Mouse (Mus musculus) macrophage (primary cell): Measurements from ENCODE around the gene Npnt. TPM values are rescaled to one million over a fixed set of nuclear protein-coding genes. Genes with fewer than 3 reads are reported as not detected.

Experiments
- H3K27ac ChIP-seq: fragments of 350-480 bp; formaldehyde crosslinking; 2 replicates; pipeline ENCODE4 v1.9.0; 2021
- H3K36me3 ChIP-seq: fragments of 350-480 bp; formaldehyde crosslinking; 2 replicates; pipeline ENCODE4 v1.9.0; 2021; ENCODE audit errors: inconsistent target
- H3K4me3 ChIP-seq: fragments of 350-480 bp; formaldehyde crosslinking; 2 replicates; pipeline ENCODE4 v1.9.0; 2021; ENCODE audit errors: inconsistent target
- H3K79me2 ChIP-seq: fragments of 350-480 bp; formaldehyde crosslinking; 2 replicates; pipeline ENCODE4 v1.9.0; 2021; ENCODE audit errors: inconsistent target
- WGBS: methylation state at CpG from one replicate; pipeline ENCODE4 v1.1.7; 2026; ENCODE audit warnings: inconsistent platforms; ENCODE audit not compliant: missing documents; 5-methylcytosine and 5-hydroxymethylcytosine counted together
- polyA plus RNA-seq: library from polyadenylated mRNA; stranded (reverse); fragments of 250-400 nt; gene quantifications from 3 replicates; pipeline ENCODE4 v1.2.4, GENCODE M21; 2018; ENCODE audit warnings: inconsistent platforms

Npnt gene
- polyA plus RNA-seq, 1 experiment from 2014 or later: not detected

DNA sequence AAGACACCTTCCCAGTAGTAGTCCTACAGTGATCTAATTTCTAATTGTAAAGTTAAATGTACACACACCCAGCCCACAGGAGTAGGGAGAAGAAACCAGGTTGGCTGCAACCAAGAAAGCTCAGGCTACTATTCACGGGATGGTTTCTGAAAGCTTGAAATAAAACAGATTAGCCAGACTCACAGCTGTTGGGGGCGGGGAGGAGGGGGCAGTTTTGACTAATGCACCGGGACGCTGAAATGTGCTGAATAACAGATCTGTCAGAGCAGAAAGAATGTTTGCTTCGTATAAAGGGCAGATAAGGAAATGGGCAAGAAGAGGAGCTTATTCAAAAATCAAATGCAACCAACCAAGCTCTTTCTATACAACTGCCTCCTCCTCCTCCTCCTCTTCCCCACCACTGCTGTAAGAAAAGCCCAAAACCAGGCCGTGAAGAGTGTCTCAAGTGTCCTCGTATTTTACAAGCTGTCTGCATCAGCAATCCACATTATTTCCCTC is 1.7 kb downstream of the Npnt start:
- H3K27ac ChIP-seq: no peak overlapping the region
- H3K79me2 ChIP-seq: no peaks in the 10 kb centered on the region
- H3K36me3 ChIP-seq: no peaks in the 10 kb centered on the region
- WGBS: 50% methylated on average over 7 of the region's 7 CpGs
- H3K4me3 ChIP-seq: no peak overlapping the region

DNA sequence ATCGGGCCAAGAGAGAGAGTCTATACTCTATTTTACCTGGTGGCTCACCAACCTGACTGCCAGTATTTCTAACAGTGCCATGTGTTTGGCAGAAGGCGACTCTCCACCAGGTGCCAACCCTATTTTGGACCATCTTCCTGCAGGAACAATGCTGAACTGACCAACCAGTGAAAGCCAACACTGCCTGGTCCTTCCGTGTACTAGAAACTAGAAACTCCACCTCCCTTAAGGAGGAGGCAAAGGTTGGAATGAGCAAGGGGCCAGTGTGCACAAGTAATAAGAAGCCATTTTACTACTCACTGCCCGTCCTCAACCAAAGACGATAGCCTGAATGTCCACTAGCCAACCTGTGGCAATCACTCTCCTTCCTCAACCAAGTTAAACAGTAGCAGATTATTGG is 4.0 kb downstream of the Npnt start:
- 91% methylated on average over 5 of the region's 5 CpGs for WGBS
- Histone ChIP-seq H3K27ac (no peak overlapping the region), H3K36me3 (no peaks in the 10 kb centered on the region), H3K79me2 (no peaks in the 10 kb centered on the region), H3K4me3 (no peak overlapping the region)

DNA sequence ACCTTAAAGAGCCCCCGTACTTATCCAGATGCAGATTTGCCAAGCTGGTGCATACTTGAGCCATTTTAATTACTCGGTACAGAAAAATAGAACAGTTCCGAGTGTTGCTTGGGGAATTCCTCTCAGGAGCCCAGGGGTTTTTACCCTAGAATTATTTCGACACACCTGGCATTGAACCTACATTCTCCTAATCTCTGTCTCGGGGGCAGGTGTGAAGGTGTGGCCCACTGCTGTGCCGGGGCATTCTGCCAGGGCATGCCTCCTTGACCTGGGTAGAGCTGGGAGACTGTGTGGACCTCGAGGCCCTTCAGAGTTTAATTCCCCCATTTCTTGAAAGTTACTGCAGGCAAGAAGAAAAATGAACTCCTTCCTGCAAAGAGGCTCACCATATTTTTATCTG is 4.4 kb downstream of the Npnt start:
- WGBS: 89% methylated on average over 7 of the region's 7 CpGs
- no peak overlapping the region for H3K4me3 ChIP-seq
- H3K27ac ChIP-seq: no peak overlapping the region
- H3K79me2 ChIP-seq: no peaks in the 10 kb centered on the region
- no peaks in the 10 kb centered on the region for H3K36me3 ChIP-seq

DNA sequence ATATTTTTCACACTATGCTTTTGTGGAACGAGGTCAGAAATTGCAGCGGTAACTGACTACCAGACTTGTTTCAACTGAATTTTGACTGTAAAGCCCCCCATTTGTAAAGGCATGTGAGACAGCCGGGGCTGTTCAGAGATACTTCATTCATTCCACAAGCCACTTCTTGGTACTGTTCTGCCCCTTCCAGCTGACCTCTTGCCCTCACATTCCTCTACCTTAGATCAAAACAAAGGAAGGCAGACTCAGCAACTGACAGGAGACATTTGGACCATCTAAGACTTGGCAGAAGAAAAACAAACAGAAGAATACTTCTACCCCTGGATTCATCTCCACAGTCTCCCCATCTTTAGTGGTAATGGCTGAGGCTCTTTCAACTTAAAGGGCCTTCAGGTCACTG is 5.5 kb downstream of the Npnt start:
- Histone ChIP-seq H3K79me2 (no peaks in the 10 kb centered on the region), H3K27ac (no peak overlapping the region), H3K36me3 (no peaks in the 10 kb centered on the region), H3K4me3 (no peak overlapping the region)
- WGBS: 95% methylated on average over 3 of the region's 3 CpGs

DNA sequence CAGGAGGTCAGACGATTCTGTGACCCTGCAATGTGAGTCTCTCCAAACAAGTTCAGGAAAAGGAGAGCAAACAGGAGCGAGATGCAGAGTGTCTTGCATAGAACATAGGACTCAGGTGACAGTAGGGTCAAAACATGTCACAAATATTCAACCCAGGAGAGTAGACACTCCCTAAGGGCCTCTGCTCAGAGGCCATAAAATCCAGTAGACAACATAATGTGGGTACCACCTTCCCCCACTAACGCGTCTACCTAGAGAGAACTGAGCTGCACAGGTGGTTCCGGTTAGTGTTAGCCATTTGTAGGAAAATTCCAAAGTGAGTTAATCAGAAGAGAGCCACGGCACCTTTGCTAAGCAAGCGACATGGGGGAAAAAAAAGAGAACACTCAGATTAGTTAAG is 5.9 kb downstream of the Npnt start:
- WGBS: 82% methylated on average over 7 of the region's 7 CpGs
- H3K27ac ChIP-seq: no peak overlapping the region
- no peaks in the 10 kb centered on the region for H3K79me2 ChIP-seq
- no peak overlapping the region for H3K4me3 ChIP-seq
- H3K36me3 ChIP-seq: no peaks in the 10 kb centered on the region

DNA sequence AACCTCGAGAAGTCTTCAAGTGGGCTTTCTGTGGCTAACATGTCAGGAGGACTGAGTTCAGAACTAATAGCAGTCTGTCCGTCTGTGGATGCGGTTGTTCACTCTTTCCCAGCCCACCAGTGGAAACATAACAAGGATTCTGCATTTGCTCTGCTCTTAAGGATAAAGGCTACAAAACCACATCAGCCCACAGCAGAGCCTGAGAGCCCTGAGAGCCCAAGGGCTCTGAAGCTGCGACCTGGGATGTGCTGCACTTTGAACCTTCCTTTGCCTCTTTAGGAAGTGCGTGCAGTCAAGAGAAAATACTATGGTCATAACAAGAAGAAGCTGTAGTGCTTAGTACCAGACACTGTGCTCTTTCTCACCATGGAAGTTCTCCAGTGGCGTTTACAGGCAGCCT is 7.3 kb downstream of the Npnt start:
- no peaks in the 10 kb centered on the region for H3K36me3 ChIP-seq
- H3K4me3 ChIP-seq: no peak overlapping the region
- WGBS: 92% methylated on average over 6 of the region's 6 CpGs
- no peaks in the 10 kb centered on the region for H3K79me2 ChIP-seq
- no peak overlapping the region for H3K27ac ChIP-seq

DNA sequence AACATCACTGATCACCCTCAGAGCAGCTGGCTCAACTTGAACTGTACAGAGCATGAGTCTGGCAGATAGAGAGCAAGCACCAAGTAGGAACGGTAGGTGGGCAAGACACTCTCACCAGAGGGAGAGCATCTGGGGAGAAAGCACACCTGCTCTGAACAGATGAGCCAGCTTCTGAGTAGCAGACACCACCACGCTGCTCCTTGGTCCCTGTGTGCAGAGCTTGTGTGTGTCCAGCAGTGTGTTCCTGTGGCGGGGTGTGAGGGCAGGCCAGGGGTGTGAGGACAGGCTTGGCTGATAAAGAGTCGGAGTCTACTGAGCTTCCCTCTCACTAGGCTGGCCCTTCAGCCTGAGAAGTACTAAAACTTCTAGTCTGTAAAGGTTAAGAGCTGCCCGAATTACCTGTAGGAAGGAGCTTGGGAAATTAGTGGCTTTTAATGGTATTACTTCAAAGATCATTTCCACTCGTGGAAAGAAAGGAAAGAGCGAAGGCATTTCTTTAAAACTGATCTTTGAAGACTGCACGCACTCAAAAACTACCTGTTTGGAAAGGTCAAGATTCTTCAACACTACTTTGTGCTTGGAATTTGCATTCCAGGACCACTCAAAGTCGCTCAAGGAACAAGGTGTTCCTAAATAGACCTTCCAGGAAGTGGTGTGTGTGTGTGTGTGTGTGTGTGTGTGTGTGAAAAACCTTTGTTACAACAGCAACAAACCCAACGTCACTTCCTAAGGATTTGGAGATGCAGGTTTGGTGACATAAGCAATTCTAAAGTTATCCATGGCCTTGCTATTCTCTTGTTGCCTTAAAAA is 9.7 kb downstream of the Npnt start:
- no peak overlapping the region for H3K27ac ChIP-seq
- WGBS: 78% methylated on average over 10 of the region's 10 CpGs
- no peaks in the 10 kb centered on the region for H3K36me3 ChIP-seq
- no peak overlapping the region for H3K4me3 ChIP-seq
- no peaks in the 10 kb centered on the region for H3K79me2 ChIP-seq

DNA sequence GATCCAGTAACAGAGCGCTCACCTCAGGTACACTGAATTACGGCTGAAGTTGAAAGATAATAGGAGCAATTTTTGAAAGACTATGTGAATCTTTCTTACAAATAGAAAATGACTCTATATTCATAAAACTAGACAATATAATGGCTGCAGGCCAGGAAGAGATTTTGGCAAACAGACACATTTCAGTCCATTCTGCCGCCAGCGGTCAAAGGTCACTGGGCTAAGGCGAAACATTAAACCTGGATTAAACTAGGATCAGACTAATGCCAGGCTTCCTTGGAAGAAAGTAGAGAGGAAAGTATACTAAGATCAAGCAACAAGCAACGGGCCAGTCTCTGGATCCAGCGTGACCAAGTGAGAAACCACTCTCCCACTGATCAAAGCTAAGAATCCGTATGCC is 11.1 kb downstream of the Npnt start:
- WGBS: 93% methylated on average over 8 of the region's 8 CpGs
- no peak overlapping the region for H3K27ac ChIP-seq

DNA sequence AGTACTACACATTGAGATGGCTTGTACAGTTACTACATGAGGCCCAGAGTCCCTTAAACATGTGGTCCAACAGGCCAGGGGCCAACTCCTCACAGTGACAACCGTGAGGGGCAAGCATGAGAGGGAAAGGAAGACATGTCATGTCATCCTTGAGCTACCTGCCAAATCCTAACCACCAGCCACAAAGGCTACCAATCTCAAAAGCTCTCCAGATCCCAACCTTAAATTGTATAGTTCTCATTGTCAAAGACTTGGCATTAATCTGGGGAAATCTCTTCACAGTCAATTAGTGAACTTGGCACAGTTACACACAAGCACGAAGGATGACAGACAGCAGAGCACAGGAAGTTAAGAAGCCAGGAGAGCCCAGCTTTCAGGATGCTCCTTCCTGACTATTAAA is 15.4 kb downstream of the Npnt start:
- no peaks in the 10 kb centered on the region for H3K79me2 ChIP-seq
- 52% methylated on average over 2 of the region's 2 CpGs for WGBS
- H3K4me3 ChIP-seq: no peak overlapping the region
- H3K36me3 ChIP-seq: no peaks in the 10 kb centered on the region
- H3K27ac ChIP-seq: no peak overlapping the region

More for the DNA sequence above, 11.1 kb downstream of the Npnt start:
- no peaks in the 10 kb centered on the region for H3K79me2 ChIP-seq
- H3K4me3 ChIP-seq: no peak overlapping the region
- H3K36me3 ChIP-seq: no peaks in the 10 kb centered on the region

DNA sequence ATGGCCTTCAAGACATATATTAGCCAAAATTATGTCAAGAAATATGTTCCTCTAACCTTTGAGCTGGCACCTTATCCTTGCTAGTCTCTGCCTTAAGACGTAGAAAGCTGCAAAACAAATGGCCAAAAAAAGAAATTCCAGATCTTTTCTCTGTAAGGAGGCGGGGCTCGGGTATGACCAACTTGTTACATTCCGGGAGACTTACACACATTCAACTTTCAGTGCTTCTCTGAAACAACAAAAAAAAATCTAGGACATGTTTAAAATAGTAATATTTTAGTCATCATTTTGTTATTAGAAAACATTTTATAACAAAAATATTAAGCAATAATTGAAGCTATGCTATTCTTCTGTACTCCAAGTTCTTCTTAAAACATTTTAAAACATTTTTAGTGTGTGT is 18.6 kb downstream of the Npnt start:
- WGBS: 98% methylated on average over 4 of the region's 4 CpGs
- Histone ChIP-seq H3K4me3 (no peak overlapping the region), H3K27ac (no peak overlapping the region), H3K79me2 (no peaks in the 10 kb centered on the region), H3K36me3 (no peaks in the 10 kb centered on the region)

DNA sequence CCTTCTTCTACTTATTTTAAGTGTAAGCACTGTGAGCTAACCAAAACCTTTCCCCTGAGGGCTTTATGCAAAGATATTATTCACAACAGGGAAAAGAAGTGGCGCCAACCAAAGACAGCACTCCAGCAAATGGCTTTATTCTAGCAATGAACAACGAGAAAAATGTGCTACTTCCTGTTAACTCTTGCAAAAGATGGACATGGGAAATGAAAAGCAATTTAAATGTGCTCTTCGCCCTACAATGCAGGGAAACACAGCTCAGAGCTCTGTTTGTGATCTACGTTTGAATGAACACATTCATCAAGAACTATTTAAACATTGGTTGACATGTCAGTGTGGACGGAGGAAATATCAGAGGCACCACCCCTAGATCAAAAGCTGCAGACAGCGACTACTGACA is 20.2 kb downstream of the Npnt start:
- WGBS: 87% methylated on average over 6 of the region's 6 CpGs
- Histone ChIP-seq H3K4me3 (no peak overlapping the region), H3K36me3 (no peaks in the 10 kb centered on the region), H3K79me2 (no peaks in the 10 kb centered on the region), H3K27ac (no peak overlapping the region)

DNA sequence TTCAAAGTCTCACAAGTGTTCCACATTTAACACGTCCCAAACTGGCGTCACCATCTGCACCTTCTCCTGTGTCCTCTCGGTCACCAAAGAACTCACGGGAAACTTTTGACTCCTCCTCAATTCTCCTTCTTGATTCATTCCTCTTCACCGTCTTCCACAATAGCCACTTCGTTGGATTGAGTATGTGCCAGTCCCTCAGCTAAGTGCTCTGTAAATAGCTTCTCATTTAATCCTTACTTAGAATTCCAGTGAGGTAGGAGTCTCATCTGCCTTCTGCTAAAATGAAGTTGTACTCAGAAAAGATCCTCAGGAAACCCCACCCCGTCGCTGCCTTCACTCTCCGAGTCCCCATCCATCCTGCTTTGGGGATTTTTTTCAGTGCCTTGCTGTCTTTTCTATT is 21.9 kb downstream of the Npnt start:
- Histone ChIP-seq H3K79me2 (no peaks in the 10 kb centered on the region), H3K4me3 (no peak overlapping the region), H3K36me3 (no peaks in the 10 kb centered on the region), H3K27ac (no peak overlapping the region)
- 97% methylated on average over 9 of the region's 9 CpGs for WGBS

DNA sequence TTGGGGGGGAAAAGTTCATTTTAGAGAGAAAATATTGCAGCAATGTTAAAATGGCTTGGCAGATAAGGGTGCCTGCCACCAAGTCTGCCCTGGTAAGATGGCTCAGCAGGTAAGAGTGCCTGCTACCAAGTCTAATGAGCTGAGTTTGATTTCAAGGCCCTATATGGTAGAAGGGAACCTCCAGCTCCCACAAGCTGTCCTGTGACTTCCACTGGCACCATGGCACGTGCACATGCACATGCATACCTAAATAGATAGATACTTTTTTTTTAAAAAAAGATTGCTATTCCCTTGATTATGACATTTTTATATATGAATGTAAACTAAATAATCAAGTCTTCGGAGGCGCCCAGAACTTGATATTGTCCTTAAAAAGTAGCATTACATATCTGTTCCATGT is 30.3 kb downstream of the Npnt start:
- Histone ChIP-seq H3K27ac (no peak overlapping the region), H3K36me3 (no peaks in the 10 kb centered on the region), H3K4me3 (no peak overlapping the region), H3K79me2 (no peaks in the 10 kb centered on the region)
- WGBS: 97% methylated on average over 3 of the region's 3 CpGs

DNA sequence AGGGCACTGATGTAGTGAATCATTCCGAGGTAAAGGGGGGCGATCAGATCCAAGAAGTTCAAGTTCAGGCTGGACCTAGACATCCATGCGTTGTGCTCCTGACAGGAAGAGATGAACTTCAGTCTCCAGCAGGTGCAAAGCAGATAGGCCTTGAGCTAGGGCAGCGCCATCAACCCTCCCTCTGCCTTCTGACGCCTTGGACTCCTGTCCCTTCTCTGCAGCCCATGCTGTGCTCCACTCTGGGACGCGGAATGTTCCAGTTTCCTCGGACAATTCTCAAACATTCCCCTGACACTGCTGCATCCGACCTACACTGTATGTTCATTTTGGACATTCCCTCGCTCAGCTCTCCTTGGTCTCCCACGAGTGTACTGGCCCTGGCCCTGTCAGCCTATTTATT is 30.9 kb downstream of the Npnt start:
- no peaks in the 10 kb centered on the region for H3K79me2 ChIP-seq
- no peaks in the 10 kb centered on the region for H3K36me3 ChIP-seq
- no peak overlapping the region for H3K27ac ChIP-seq
- 92% methylated on average over 11 of the region's 11 CpGs for WGBS
- no peak overlapping the region for H3K4me3 ChIP-seq

DNA sequence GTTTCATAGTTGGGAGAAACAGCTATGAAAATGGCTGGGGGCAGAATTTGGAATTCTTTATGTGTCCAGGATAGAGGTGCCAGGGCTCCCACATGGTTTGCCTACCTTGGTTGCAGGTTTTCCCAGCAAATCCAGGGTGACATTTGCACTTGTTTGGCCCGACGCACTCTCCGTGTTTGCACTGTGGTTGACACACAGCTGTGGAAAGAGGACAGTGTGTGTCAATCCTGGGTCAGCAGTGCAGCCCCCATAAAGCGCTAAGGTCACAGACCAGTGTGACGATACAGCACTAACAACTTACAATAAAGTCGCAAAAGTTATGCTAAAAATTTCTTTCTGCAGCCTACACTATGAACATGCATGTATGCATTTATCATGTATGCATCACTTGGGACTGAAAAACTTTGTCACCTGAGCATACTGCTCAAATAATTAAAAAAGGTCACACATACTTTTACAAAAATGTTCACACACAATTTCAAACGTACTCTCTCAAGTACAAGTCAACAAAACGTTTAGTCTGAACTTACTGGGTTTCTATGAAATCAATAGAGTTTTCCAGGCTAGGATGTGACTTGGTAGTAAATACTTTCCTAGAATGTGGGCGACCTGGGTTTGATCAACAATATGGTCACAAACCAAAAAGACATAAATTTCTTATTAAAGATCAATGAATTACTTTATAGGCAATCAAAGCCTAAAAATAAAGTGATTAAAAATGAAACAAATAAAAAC is 32.6 kb downstream of the Npnt start:
- 88% methylated on average over 9 of the region's 9 CpGs for WGBS
- no peaks in the 10 kb centered on the region for H3K36me3 ChIP-seq
- H3K79me2 ChIP-seq: no peaks in the 10 kb centered on the region
- H3K4me3 ChIP-seq: no peak overlapping the region
- H3K27ac ChIP-seq: no peak overlapping the region
